Mouse (Mus musculus) liver, postnatal 0 days (tissue): ENCODE measurements around the gene Dus2. TPM values are rescaled to one million over a fixed set of nuclear protein-coding genes. Genes with fewer than 3 reads are reported as not detected.
"Not testable (repeated sequence)": the region's sequence is repeated elsewhere in the genome, so short reads cannot be mapped to it uniquely, and the experiment has no call there.

Source experiments
- ATAC-seq: fragments of 200-750 bp; cut with Nextera tagmentation; 2 replicates; pipeline ENCODE4 v1.8.0; 2017; ENCODE audit warnings: mild to moderate bottlenecking, moderate library complexity
- DNase-seq: peaks from one replicate; pipeline ENCODE4 v3.0.0-alpha.2; 2016
- H3K27ac ChIP-seq: fragments of 300-500 bp; sonication (generic); 2 replicates; pipeline ENCODE4 v1.5.1; 2014; ENCODE audit warnings: antibody characterized with exemption, moderate library complexity, mild to moderate bottlenecking, low read depth
- H3K27me3 ChIP-seq: fragments of 300-500 bp; sonication (generic); 2 replicates; pipeline ENCODE4 v1.6.1; 2014; ENCODE audit warnings: low read length, control low read depth, mixed read lengths; ENCODE audit not compliant: insufficient read depth
- H3K36me3 ChIP-seq: fragments of 300-500 bp; sonication (generic); replicated peaks from 2 replicates; pipeline ENCODE4 v1.6.1; 2014; ENCODE audit warnings: mild to moderate bottlenecking, control low read depth, low read length, moderate library complexity, mixed read lengths; ENCODE audit not compliant: insufficient read depth
- H3K4me1 ChIP-seq: fragments of 300-500 bp; sonication (generic); 2 replicates; pipeline ENCODE4 v1.6.1; 2014; ENCODE audit warnings: antibody characterized with exemption, mild to moderate bottlenecking, control low read depth; ENCODE audit not compliant: insufficient read depth
- H3K4me2 ChIP-seq: fragments of 300-500 bp; sonication (generic); 2 replicates; pipeline ENCODE4 v1.6.1; 2014; ENCODE audit warnings: low read depth, mild to moderate bottlenecking, low read length, moderate library complexity, mixed read lengths
- H3K4me3 ChIP-seq: fragments of 300-500 bp; sonication (generic); 2 replicates; pipeline ENCODE4 v1.5.1; 2014; ENCODE audit warnings: low read depth, low read length
- H3K9ac ChIP-seq: fragments of 300-500 bp; sonication (generic); replicated peaks from 2 replicates; pipeline ENCODE4 v1.6.1; 2014; ENCODE audit warnings: mild to moderate bottlenecking, moderate library complexity
- H3K9me3 ChIP-seq: fragments of 300-500 bp; sonication (generic); 2 replicates; pipeline ENCODE4 v1.6.1; 2016; ENCODE audit warnings: mild to moderate bottlenecking, control low read depth, low read length, mixed read lengths
- CTCF ChIP-seq: sonication (generic); IDR thresholded peaks from 2 replicates; pipeline ENCODE4 v1.5.1; 2016; ENCODE audit warnings: antibody characterized with exemption, low read depth
- EP300 ChIP-seq: IDR thresholded peaks from 2 replicates; pipeline ENCODE4 v1.6.1; 2016; ENCODE audit warnings: antibody characterized with exemption, low read depth, mild to moderate bottlenecking
- WGBS: fragments of 180-500 bp; shearing (Covaris S2); extraction: QIAGEN DNeasy Blood & Tissue Kit; methylation state at CpG from one replicate; pipeline ENCODE4 v1.1.7; 2014; ENCODE audit not compliant: insufficient replicate concordance; 5-methylcytosine and 5-hydroxymethylcytosine counted together
- polyA plus RNA-seq: library from polyadenylated mRNA; unstranded; fragments of >200 nt; fragmentation: Nextera tagmentation; extraction: Ambion mirVana; gene quantifications from 2 replicates; pipeline ENCODE4 v1.2.1, GENCODE M21; 2015

Gene Dus2
- polyA plus RNA-seq, 1 experiment from 2014 or later, result 9.5 TPM

- 96% methylated on average over 15 of the region's 15 CpGs for WGBS
- no peak for TF ChIP-seq EP300
- 0 out of 2 replicates have a peak, but pooled peaks have one; percentile 18 for TF ChIP-seq CTCF
Measured at GRCm38 (mm10) chr8:105979325-105979724, 11.8 kb upstream of the Dus2 start, which contains the start of gene Dpep3. Gene Dpep3 (minus strand): TSS chr8:105979429.

GRCm38 (mm10) chr8:105981146-105981545 is 10.0 kb upstream of the Dus2 start:
- Histone ChIP-seq H3K27me3 (no peaks in the 10 kb centered on the region), H3K4me3 (no peak overlapping the region), H3K9ac (no peak overlapping the region), H3K27ac (no peak overlapping the region), H3K4me1 (no peaks in the 10 kb centered on the region; the same call in 1 of the 2 replicates), H3K36me3 (no peaks in the 10 kb centered on the region), H3K9me3 (no peaks in the 10 kb centered on the region), H3K4me2 (no peak overlapping the region)
- WGBS, result 89% methylated on average over 1 of the region's 1 CpGs
- no peak for DNase-seq
- no peak for ATAC-seq
- TF ChIP-seq CTCF (peak; percentile 29; the same call in 1 of the 2 replicates), EP300 (no peak)

More at GRCm38 (mm10) chr8:105979325-105979724, 11.8 kb upstream of the Dus2 start, which contains the start of gene Dpep3:
- H3K4me3 ChIP-seq, result no peak within 1 kb of the TSS
- DNase-seq, result no peak
- no peaks in the 10 kb centered on the region for H3K9me3 ChIP-seq
- no peak for ATAC-seq
- H3K27me3 ChIP-seq, result no peaks in the 10 kb centered on the region
- no peak within 1 kb of the TSS for H3K9ac ChIP-seq
- H3K4me2 ChIP-seq, result no peak within 1 kb of the TSS
- no peaks in the 10 kb centered on the region for H3K36me3 ChIP-seq
- no peaks in the 10 kb centered on the region; the same call in 1 of the 2 replicates for H3K4me1 ChIP-seq
- no peak within 1 kb of the TSS for H3K27ac ChIP-seq

- H3K4me3 ChIP-seq, H3K27ac ChIP-seq, H3K36me3 ChIP-seq, H3K27me3 ChIP-seq, H3K4me1 ChIP-seq, ATAC-seq, H3K9me3 ChIP-seq, H3K9ac ChIP-seq, H3K4me2 ChIP-seq, DNase-seq: not testable (repeated sequence)
- 41% methylated on average over 10 of the region's 11 CpGs for WGBS
Measured at GRCm38 (mm10) chr8:105983406-105983805, 7.7 kb upstream of the Dus2 start.

GRCm38 (mm10) chr8:105988546-105988945 is 2.6 kb upstream of the Dus2 start:
- no peak for TF ChIP-seq CTCF
- no peak for TF ChIP-seq EP300
- Histone ChIP-seq H3K27me3 (no peaks in the 10 kb centered on the region), H3K9ac (no peak overlapping the region), H3K4me2 (no peak overlapping the region), H3K27ac (no peak overlapping the region), H3K4me3 (no peak overlapping the region), H3K4me1 (peaks cover 6% of the 10 kb centered on the region; the same call in 1 of the 2 replicates), H3K9me3 (no peaks in the 10 kb centered on the region), H3K36me3 (no peaks in the 10 kb centered on the region)
- WGBS, result 80% methylated on average over 11 of the region's 11 CpGs
- DNase-seq (no peak), ATAC-seq (no peak)

- Histone ChIP-seq H3K4me1 (peaks cover 13% of the 10 kb centered on the region), H3K36me3 (no peaks in the 10 kb centered on the region), H3K27me3 (no peaks in the 10 kb centered on the region), H3K4me2 (no peak overlapping the region), H3K27ac (no peak overlapping the region), H3K9me3 (no peaks in the 10 kb centered on the region), H3K9ac (no peak overlapping the region), H3K4me3 (no peak overlapping the region)
- no peak for TF ChIP-seq EP300
- TF ChIP-seq CTCF, result no peak
- WGBS, result 71% methylated on average over 2 of the region's 2 CpGs
- DNase-seq, result no peak
- ATAC-seq, result no peak
Measured at GRCm38 (mm10) chr8:105991546-105991945, 409 bp downstream of the Dus2 start.

GRCm38 (mm10) chr8:105992499-105992898 is 1.4 kb downstream of the Dus2 start:
- H3K36me3 ChIP-seq, result no peaks in the 10 kb centered on the region
- TF ChIP-seq CTCF (no peak), EP300 (no peak)
- H3K9me3 ChIP-seq, result no peaks in the 10 kb centered on the region
- DNase-seq, result peak; percentile 45
- H3K27ac ChIP-seq, result peak overlapping the region; percentile 34; the same call in 1 of the 2 replicates
- H3K4me3 ChIP-seq, result no peak overlapping the region
- WGBS, result 42% methylated on average over 5 of the region's 5 CpGs
- no peaks in the 10 kb centered on the region for H3K27me3 ChIP-seq
- no peak for ATAC-seq
- no peak overlapping the region for H3K4me2 ChIP-seq
- H3K4me1 ChIP-seq, result peaks cover 23% of the 10 kb centered on the region
- H3K9ac ChIP-seq, result no peak overlapping the region

- H3K9ac ChIP-seq, result no peak overlapping the region
- no peak overlapping the region for H3K4me2 ChIP-seq
- H3K27me3 ChIP-seq, result no peaks in the 10 kb centered on the region
- TF ChIP-seq EP300 (no peak), CTCF (no peak)
- peak; percentile 83 for ATAC-seq
- no peaks in the 10 kb centered on the region for H3K9me3 ChIP-seq
- 25% methylated on average over 4 of the region's 4 CpGs for WGBS
- no peak overlapping the region for H3K4me3 ChIP-seq
- peak overlapping the region; percentile 80 for H3K27ac ChIP-seq
- peak; percentile 30 for DNase-seq
- H3K36me3 ChIP-seq, result no peaks in the 10 kb centered on the region
- peaks cover 24% of the 10 kb centered on the region for H3K4me1 ChIP-seq
Measured at GRCm38 (mm10) chr8:105993226-105993625, 2.1 kb downstream of the Dus2 start.
